Mouse (Mus musculus): ENCODE results near the gene Gm10778. TPM values are rescaled to one million over a fixed set of nuclear protein-coding genes. Genes with fewer than 3 reads are reported as not detected.

Gene Gm10778
- 14.4 TPM for polyA plus RNA-seq (2014; fragmentation: Illumina TruSeq; extraction: RNeasy Lipid Tissue Mini Kit (QIAGEN cat#74804); ENCODE audit: low read depth, low replicate concordance)

GRCm38 (mm10) chr10:81648803-81649775 lies at the start of gene Gm10778:
Gene Gm10778 (plus strand): TSS chr10:81649059.

GRCm38 (mm10) chr10:81600738-81601203 lies 48.1 kb upstream of the Gm10778 start, which contains the start of gene Tle6:
Gene Tle6 (minus strand): TSS chr10:81601073.

DNA sequence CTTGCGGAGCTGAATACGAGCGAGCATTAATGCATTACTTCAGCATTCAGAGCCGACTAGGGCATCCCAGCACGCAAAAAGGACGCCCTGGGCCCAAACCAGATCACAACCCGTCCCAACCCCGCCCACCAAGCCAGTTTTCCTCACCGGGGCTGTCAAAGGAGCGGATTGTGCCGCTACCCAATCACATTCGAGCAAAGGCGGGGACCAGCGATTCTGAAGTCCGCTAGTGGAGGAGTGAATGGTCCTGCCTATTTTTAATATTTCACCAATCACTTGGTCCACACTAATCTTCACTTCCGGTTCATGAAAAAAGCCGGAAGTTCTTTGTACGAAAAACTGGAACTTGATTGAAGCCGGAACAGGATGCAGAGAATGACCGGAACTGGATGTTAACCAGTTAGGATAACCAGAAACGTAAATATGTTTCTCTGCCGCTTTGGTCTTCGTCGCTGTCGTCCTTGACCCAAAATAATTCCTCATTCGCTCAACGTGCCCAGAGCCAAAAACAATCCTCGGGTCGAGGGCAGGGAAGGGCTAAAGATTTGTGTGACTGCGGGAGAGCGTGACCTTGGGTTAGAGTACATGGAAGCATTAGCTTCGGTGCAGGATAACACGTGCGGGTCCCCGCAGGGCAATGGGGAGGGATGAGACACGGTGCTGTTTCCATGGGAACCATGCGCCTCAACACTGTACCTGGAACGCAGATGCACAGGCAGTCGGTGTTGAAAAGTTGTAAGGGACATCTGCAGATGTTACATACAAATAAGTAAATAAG lies 42.7 kb upstream of the Gm10778 start, which contains the start of gene BC025920:
Gene BC025920, plus strand, starts transcription at position 297 of the 778 bp plus-strand sequence.

DNA sequence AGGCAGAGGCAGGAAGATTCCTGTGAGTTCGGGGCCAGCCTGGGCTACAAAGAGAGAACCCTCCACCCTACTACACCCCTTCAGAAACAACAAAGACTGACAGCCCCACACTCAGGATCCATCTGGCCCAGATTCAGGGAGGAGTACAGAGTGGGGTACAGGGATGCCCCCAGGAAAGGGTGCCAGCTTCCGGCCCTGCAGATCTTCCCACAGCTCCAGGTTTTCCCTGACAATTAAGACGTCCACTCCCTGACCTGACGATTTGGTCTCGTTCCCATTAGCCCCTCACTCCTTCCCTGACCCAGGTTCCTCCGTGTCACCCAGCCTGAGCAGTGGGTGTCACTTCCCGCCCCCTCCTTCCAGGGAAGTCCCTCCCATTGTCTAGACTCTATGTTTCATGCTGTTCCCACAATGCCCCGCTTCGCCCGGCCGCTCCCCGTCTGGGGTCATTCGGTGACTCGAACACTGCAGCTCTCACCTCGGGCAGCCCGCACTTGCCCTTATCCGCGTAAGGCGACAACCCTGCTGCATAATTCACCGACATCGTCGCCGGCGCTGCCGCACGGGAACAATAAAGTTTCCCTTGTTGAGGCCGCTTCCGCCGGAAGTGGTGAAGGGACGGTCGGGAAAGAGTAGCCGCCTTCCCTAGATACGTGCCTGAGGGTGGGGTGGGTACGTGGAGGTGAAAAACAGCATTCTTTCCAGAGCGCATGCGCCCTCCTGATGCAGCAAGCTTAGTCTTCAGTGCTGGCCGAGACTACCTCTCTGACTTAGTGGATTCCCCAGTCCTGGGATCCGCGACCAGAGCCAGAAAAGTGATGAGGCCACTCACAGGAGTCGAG lies 21.6 kb upstream of the Gm10778 start, which contains the start of gene Sirt6:
Gene Sirt6, minus strand, starts transcription at position 804 of the 842 bp plus-strand sequence.

DNA sequence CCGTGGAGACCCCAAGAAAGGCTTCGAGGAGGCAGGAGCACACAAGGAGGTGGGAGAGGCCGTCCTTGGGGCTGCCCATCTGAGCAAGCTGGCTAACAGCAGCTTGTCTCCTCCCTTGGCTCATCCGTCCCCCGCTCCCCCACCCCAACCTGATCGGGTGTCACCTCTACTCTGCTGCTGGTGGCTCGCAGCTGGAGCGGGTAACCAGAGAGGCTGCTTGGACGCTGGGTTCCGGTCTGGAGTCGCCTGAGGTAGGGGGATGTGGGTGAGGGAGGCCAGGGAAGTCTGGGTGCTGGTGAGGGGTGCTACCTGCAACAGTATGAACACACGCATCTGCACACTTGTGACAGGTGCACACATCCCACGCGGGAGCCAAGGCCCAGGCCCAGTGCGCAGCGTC lies 20.5 kb upstream of the Gm10778 start, which contains the start of gene Ankrd24:
Gene Ankrd24, plus strand, starts transcription at position 151 of the 400 bp plus-strand sequence.

DNA sequence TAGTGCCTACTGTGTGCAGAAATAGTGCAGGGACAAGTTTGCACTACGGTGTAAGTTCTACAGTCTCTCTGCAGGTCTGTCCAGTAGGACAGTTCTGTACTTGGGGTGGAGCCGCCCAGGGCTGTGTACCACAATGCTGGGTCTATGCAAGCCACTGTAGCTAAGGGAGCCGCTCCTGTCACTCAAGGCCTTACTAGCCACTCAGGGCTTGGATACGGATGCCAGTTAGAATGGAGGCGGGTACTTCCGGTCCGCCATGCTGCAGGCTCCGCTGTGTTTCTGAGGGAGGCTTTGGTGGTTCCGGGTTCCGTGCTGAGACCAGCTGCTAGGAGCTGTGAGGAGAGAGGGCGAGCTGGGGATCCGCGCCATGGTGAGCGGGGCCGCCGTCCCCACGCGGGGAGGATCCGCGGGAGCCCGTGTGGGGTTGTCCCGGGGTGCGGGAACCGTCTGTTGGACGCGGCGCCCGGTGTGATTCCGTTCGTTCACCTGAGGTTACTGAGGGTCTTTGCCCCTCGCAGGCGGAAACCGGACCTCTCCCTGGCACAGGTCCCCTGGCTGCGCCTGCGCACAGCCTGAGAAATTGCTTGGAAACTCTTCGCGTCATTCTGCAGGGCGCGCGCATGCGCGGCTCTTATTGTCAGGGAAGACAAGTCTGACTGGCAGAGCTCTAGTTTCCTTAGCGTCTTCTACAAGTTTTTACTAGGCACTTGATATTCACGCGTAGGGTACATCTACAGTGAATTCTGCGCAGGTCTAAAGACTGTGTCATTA lies 55.9 kb downstream of the Gm10778 start, which contains the start of gene Zfp433:
Gene Zfp433, plus strand, starts transcription at position 295 of the 771 bp plus-strand sequence.

Other genes with a start within 250 kb of the Gm10778 start
- 16.6 TPM for gene Nfic, start 193.4 kb upstream of the Gm10778 start, polyA plus RNA-seq (2014; fragmentation: Illumina TruSeq; extraction: RNeasy Lipid Tissue Mini Kit (QIAGEN cat#74804); ENCODE audit: low read depth, low replicate concordance)
- 0.23 TPM for gene Celf5, start 166.3 kb upstream of the Gm10778 start, polyA plus RNA-seq (2014; fragmentation: Illumina TruSeq; extraction: RNeasy Lipid Tissue Mini Kit (QIAGEN cat#74804); ENCODE audit: low read depth, low replicate concordance)
- not detected for gene Ncln, start 152.7 kb upstream of the Gm10778 start, polyA plus RNA-seq (2014; fragmentation: Illumina TruSeq; extraction: RNeasy Lipid Tissue Mini Kit (QIAGEN cat#74804); ENCODE audit: low read depth, low replicate concordance)
- gene S1pr4, start 148.9 kb upstream of the Gm10778 start, polyA plus RNA-seq (2014; fragmentation: Illumina TruSeq; extraction: RNeasy Lipid Tissue Mini Kit (QIAGEN cat#74804); ENCODE audit: low read depth, low replicate concordance): not detected
- not detected for gene Gna15, start 124.8 kb upstream of the Gm10778 start, polyA plus RNA-seq (2014; fragmentation: Illumina TruSeq; extraction: RNeasy Lipid Tissue Mini Kit (QIAGEN cat#74804); ENCODE audit: low read depth, low replicate concordance)
- gene Gna11, start 103.9 kb upstream of the Gm10778 start, polyA plus RNA-seq (2014; fragmentation: Illumina TruSeq; extraction: RNeasy Lipid Tissue Mini Kit (QIAGEN cat#74804); ENCODE audit: low read depth, low replicate concordance): 4.8 TPM
- 30.2 TPM for gene Aes, start 89.6 kb upstream of the Gm10778 start, polyA plus RNA-seq (2014; fragmentation: Illumina TruSeq; extraction: RNeasy Lipid Tissue Mini Kit (QIAGEN cat#74804); ENCODE audit: low read depth, low replicate concordance)
- 4.4 TPM for gene Tle2, start 74.5 kb upstream of the Gm10778 start, polyA plus RNA-seq (2014; fragmentation: Illumina TruSeq; extraction: RNeasy Lipid Tissue Mini Kit (QIAGEN cat#74804); ENCODE audit: low read depth, low replicate concordance)
- 2.6 TPM for gene Tle6, start 48.0 kb upstream of the Gm10778 start, polyA plus RNA-seq (2014; fragmentation: Illumina TruSeq; extraction: RNeasy Lipid Tissue Mini Kit (QIAGEN cat#74804); ENCODE audit: low read depth, low replicate concordance)
- gene BC025920, start 42.8 kb upstream of the Gm10778 start, polyA plus RNA-seq (2014; fragmentation: Illumina TruSeq; extraction: RNeasy Lipid Tissue Mini Kit (QIAGEN cat#74804); ENCODE audit: low read depth, low replicate concordance): 1.3 TPM
- gene Sirt6, start 21.3 kb upstream of the Gm10778 start, polyA plus RNA-seq (2014; fragmentation: Illumina TruSeq; extraction: RNeasy Lipid Tissue Mini Kit (QIAGEN cat#74804); ENCODE audit: low read depth, low replicate concordance): not detected
- gene Ankrd24, start 20.5 kb upstream of the Gm10778 start, polyA plus RNA-seq (2014; fragmentation: Illumina TruSeq; extraction: RNeasy Lipid Tissue Mini Kit (QIAGEN cat#74804); ENCODE audit: low read depth, low replicate concordance): 3.0 TPM
- 30.4 TPM for gene Zfp433, start 55.8 kb downstream of the Gm10778 start, polyA plus RNA-seq (2014; fragmentation: Illumina TruSeq; extraction: RNeasy Lipid Tissue Mini Kit (QIAGEN cat#74804); ENCODE audit: low read depth, low replicate concordance)
- gene Gm3055, start 122.1 kb downstream of the Gm10778 start, polyA plus RNA-seq (2014; fragmentation: Illumina TruSeq; extraction: RNeasy Lipid Tissue Mini Kit (QIAGEN cat#74804); ENCODE audit: low read depth, low replicate concordance): 15.6 TPM
- gene Gm4767, start 163.1 kb downstream of the Gm10778 start, polyA plus RNA-seq (2014; fragmentation: Illumina TruSeq; extraction: RNeasy Lipid Tissue Mini Kit (QIAGEN cat#74804); ENCODE audit: low read depth, low replicate concordance): 3.4 TPM
- gene Gm32687, start 214.9 kb downstream of the Gm10778 start, polyA plus RNA-seq (2014; fragmentation: Illumina TruSeq; extraction: RNeasy Lipid Tissue Mini Kit (QIAGEN cat#74804); ENCODE audit: low read depth, low replicate concordance): 13.9 TPM

Measured in adrenal gland, adult 10 weeks (tissue).